Mouse (Mus musculus) MEL (cell line): ENCODE results near the gene Tmem108.

Experiments
- BHLHE40 ChIP-seq: IDR thresholded peaks from 2 replicates; pipeline ENCODE4 v1.6.1; 2012; ENCODE audit warnings: low read depth, mild to moderate bottlenecking, inconsistent platforms, low read length, improper control_type of control experiment, borderline replicate concordance
- CHD2 ChIP-seq: IDR thresholded peaks from 2 replicates; pipeline ENCODE4 v1.6.1; 2011; ENCODE audit warnings: low read length, improper control_type of control experiment
- CTCF ChIP-seq, 3 experiments: IDR thresholded peaks in 2 of 3; conservative IDR thresholded peaks in 1 of 3; 2 replicates each; pipeline ENCODE4 v1.5.1; 2011 to 2012; ENCODE audit warnings: low read length in 3 of 3, low read depth in 2 of 3, mild to moderate bottlenecking in 2 of 3, improper control_type of control experiment in 1 of 3, inconsistent platforms in 1 of 3, mixed read lengths in 1 of 3, moderate library complexity in 1 of 3; ENCODE audit not compliant: control insufficient read depth in 1 of 3, insufficient read depth in 1 of 3, poor library complexity in 1 of 3, severe bottlenecking in 1 of 3
- EP300 ChIP-seq, 2 experiments: IDR thresholded peaks; 2 replicates each; pipeline ENCODE4 v1.6.1; 2011; ENCODE audit warnings: improper control_type of control experiment in 2 of 2, low read length in 2 of 2, low read depth in 1 of 2, mild to moderate bottlenecking in 1 of 2
- MYC ChIP-seq: IDR thresholded peaks from 2 replicates; pipeline ENCODE4 v1.6.1; 2011; ENCODE audit warnings: low read depth, mild to moderate bottlenecking, low read length, improper control_type of control experiment, moderate library complexity
- NRF1 ChIP-seq: IDR thresholded peaks from 2 replicates; pipeline ENCODE4 v1.6.1; 2014; ENCODE audit warnings: low read depth, mild to moderate bottlenecking, inconsistent platforms, low read length, improper control_type of control experiment, moderate library complexity; ENCODE audit not compliant: poor library complexity, insufficient read depth, severe bottlenecking
- POLR2A ChIP-seq, 2 experiments: IDR thresholded peaks; 2 replicates each; pipeline ENCODE4 v1.6.1; 2011 to 2012; ENCODE audit warnings: low read length in 2 of 2, mild to moderate bottlenecking in 2 of 2, control low read depth in 1 of 2, improper control_type of control experiment in 1 of 2, low read depth in 1 of 2, moderate library complexity in 1 of 2; ENCODE audit not compliant: control insufficient read depth in 1 of 2, insufficient read depth in 1 of 2, poor library complexity in 1 of 2
- POLR2AphosphoS2 ChIP-seq: IDR thresholded peaks from 2 replicates; pipeline ENCODE4 v1.6.1; 2011; ENCODE audit warnings: low read length, improper control_type of control experiment
- RAD21 ChIP-seq: IDR thresholded peaks from 2 replicates; pipeline ENCODE4 v1.6.1; 2011; ENCODE audit warnings: mild to moderate bottlenecking, low read depth, low read length, improper control_type of control experiment
- TAL1 ChIP-seq: IDR thresholded peaks from 2 replicates; pipeline ENCODE4 v1.6.1; 2012; ENCODE audit warnings: mild to moderate bottlenecking, inconsistent platforms, low read length, moderate library complexity, mixed read lengths
- USF1 ChIP-seq: IDR thresholded peaks from 2 replicates; pipeline ENCODE4 v1.6.1; 2014; ENCODE audit warnings: low read depth, mild to moderate bottlenecking, inconsistent platforms, low read length, improper control_type of control experiment, moderate library complexity
- ZC3H11A ChIP-seq: IDR thresholded peaks from 2 replicates; pipeline ENCODE4 v1.6.1; 2012; ENCODE audit warnings: low read depth, mild to moderate bottlenecking, inconsistent platforms, low read length, improper control_type of control experiment
- ZNF384 ChIP-seq: IDR thresholded peaks from 2 replicates; pipeline ENCODE4 v1.6.1; 2012; ENCODE audit warnings: low read depth, mild to moderate bottlenecking, inconsistent platforms, low read length, improper control_type of control experiment

- TF ChIP-seq POLR2AphosphoS2 (no peak), ZC3H11A (no peak), EP300 (IDR thresholded peaks at IDR 0.05; ENCODE audit: low read depth in 1 of 2, low read length in 2 of 2) (no peak), CTCF (IDR thresholded peaks at IDR 0.05 in 2 of 3, conservative IDR thresholded peaks at IDR 0.05 in 1 of 3; ENCODE audit: control insufficient read depth in 1 of 3, insufficient read depth in 1 of 3, low read depth in 2 of 3, low read length in 3 of 3, poor library complexity in 1 of 3, severe bottlenecking in 1 of 3) (no peak), CHD2 (no peak), RAD21 (no peak), ZNF384 (no peak), POLR2A (IDR thresholded peaks at IDR 0.05; ENCODE audit: control insufficient read depth in 1 of 2, insufficient read depth in 1 of 2, low read depth in 1 of 2, low read length in 2 of 2, poor library complexity in 1 of 2) (no peak), USF1 (no peak), NRF1 (no peak), TAL1 (no peak), MYC (no peak), BHLHE40 (no peak)
Observed at GRCm38 (mm10) chr9:103623560-103624316, 137.9 kb downstream of the Tmem108 start.
